Mouse (Mus musculus): ENCODE data around the gene Scnn1g. TPM values are rescaled to one million over a fixed set of nuclear protein-coding genes. Genes with fewer than 3 reads are reported as not detected.

Gene Scnn1g
- total and polyA plus RNA-seq, 3 experiments = not detected

GRCm38 (mm10) chr7:121737511-121738415 lies 3.5 kb downstream of the Scnn1g start (continued):
- TF ChIP-seq E2F4 (IDR thresholded peaks at IDR 0.05; ENCODE audit: borderline replicate concordance, low read depth, low read length) (no peak), CHD1 (IDR thresholded peaks at IDR 0.05; ENCODE audit: low read depth, low read length) (no peak)

- no peak for DNase-seq (ENCODE audit: low read depth, low spot score)
- Histone ChIP-seq H3K4me1 (ENCODE audit: control insufficient read depth in 1 of 2, insufficient read depth in 2 of 2, low read length in 2 of 2) (no peaks in the 10 kb centered on the region), H3K9ac (ENCODE audit: control insufficient read depth, low read depth, low read length, poor library complexity, severe bottlenecking) (no peak overlapping the region), H3K27ac (ENCODE audit: control insufficient read depth, low read depth, low read length) (no peak overlapping the region), H3K27me3 (ENCODE audit: control insufficient read depth in 1 of 2, insufficient read depth in 2 of 2, low read length in 2 of 2) (no peaks in the 10 kb centered on the region), H3K36me3 (ENCODE audit: control insufficient read depth in 1 of 2, insufficient read depth in 2 of 2, low read length in 2 of 2) (no peaks in the 10 kb centered on the region), H3K4me3 (ENCODE audit: control insufficient read depth in 1 of 2, insufficient read depth in 1 of 2, low read depth in 2 of 2, low read length in 2 of 2) (no peak overlapping the region), H3K79me2 (ENCODE audit: control insufficient read depth, insufficient read depth, low read length, poor library complexity) (no peaks in the 10 kb centered on the region), H3K9me3 (replicated peaks; ENCODE audit: insufficient read depth, low read length) (no peaks in the 10 kb centered on the region)
- TF ChIP-seq RAD21 (IDR thresholded peaks at IDR 0.05; ENCODE audit: low read depth, low read length) (no peak), CHD2 (IDR thresholded peaks at IDR 0.05; ENCODE audit: low read length) (no peak), TBP (IDR thresholded peaks at IDR 0.05; ENCODE audit: low read depth, low read length) (no peak)
Measured at GRCm38 (mm10) chr7:121750244-121750643, 16.0 kb downstream of the Scnn1g start.

- no peaks in the 10 kb centered on the region for H3K36me3 ChIP-seq (ENCODE audit: control insufficient read depth in 1 of 2, insufficient read depth in 2 of 2, low read length in 2 of 2)
- H3K9me3 ChIP-seq (replicated peaks; ENCODE audit: insufficient read depth, low read length) = no peaks in the 10 kb centered on the region
- peak; percentile 4 for DNase-seq (ENCODE audit: low read depth, low spot score)
- H3K4me3 ChIP-seq (ENCODE audit: control insufficient read depth in 1 of 2, insufficient read depth in 1 of 2, low read depth in 2 of 2, low read length in 2 of 2) = no peak overlapping the region
- no peak overlapping the region for H3K9ac ChIP-seq (ENCODE audit: control insufficient read depth, low read depth, low read length, poor library complexity, severe bottlenecking)
- no peaks in the 10 kb centered on the region for H3K79me2 ChIP-seq (ENCODE audit: control insufficient read depth, insufficient read depth, low read length, poor library complexity)
- no peak for TF ChIP-seq SMC3 (IDR thresholded peaks at IDR 0.05; ENCODE audit: low read depth, low read length)
- TF ChIP-seq BHLHE40 (IDR thresholded peaks at IDR 0.05; ENCODE audit: borderline replicate concordance, low read depth, low read length) = no peak
- no peak for TF ChIP-seq NRF1 (IDR thresholded peaks at IDR 0.05; ENCODE audit: insufficient read depth, low read depth, low read length, poor library complexity, severe bottlenecking)
- no peak for TF ChIP-seq MAX (IDR thresholded peaks at IDR 0.05; ENCODE audit: low read length)
- no peak for TF ChIP-seq RCOR1 (IDR thresholded peaks at IDR 0.05; ENCODE audit: low read depth, low read length)
- TF ChIP-seq ZC3H11A (IDR thresholded peaks at IDR 0.05; ENCODE audit: low read depth, low read length) = no peak
- no peak for TF ChIP-seq JUND (IDR thresholded peaks at IDR 0.05; ENCODE audit: low read depth, low read length)
- H3K27ac ChIP-seq (ENCODE audit: control insufficient read depth, low read depth, low read length) = no peak overlapping the region
- H3K4me1 ChIP-seq (ENCODE audit: control insufficient read depth in 1 of 2, insufficient read depth in 2 of 2, low read length in 2 of 2) = no peaks in the 10 kb centered on the region
- no peaks in the 10 kb centered on the region for H3K27me3 ChIP-seq (ENCODE audit: control insufficient read depth in 1 of 2, insufficient read depth in 2 of 2, low read length in 2 of 2)
Measured at GRCm38 (mm10) chr7:121754748-121755147, 20.5 kb downstream of the Scnn1g start.
